7 mouse cellular contexts compared by ENCODE assay signal in the genomic region with DNA sequence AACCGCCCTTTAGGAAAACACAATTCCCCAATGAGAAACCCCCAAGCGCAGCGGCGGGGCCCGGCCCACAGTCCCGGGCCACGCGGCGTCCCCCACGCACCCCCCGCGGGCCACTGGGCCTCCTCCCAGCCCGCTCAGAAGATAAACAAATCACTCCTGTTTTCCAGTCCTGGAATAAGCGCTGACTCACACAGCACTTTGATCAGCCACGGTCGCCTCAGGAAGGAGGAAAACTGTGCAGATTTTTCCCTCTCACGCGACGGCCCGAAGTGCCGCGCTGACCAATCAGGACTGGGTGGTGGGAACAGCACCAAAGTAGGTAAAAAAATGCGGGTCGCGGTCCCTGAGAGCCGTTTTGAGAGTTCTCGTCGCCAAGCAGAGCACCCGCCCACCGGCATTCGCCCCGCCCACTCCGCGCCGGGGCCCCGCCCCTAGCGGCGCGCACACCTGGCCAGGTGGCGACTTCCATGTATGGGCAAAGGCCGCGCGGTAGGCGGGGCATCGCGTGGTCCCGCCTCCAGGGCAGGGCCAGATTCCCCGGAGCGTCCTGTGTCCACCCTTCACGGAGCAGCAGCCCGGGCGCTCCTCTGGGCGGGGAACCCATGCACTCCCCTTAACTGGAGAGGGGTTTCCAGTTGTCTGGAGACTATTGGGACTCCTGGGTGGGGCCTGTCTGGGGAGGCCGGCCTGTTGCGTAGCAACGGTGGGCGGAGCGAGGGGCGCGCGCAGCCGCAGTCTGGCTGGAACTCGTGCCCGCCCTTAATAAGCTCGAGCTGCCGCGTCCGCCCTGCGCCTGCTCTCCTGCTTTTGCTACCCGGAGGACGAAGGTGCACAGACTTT. TPM values are rescaled to one million over a fixed set of nuclear protein-coding genes. Genes with fewer than 3 reads are reported as not detected.
DNase-seq lines count a peak whose midpoint lies in the region; ATAC-seq lines count a peak whose summit lies in the region.

A gene (plus strand): TSS at position 561 of the 840 bp plus-strand sequence.

- no peaks in the 10 kb centered on the region for H3K36me3 ChIP-seq in embryonic facial prominence, embryonic 10.5 days (replicated peaks)
- H3K36me3 ChIP-seq in limb, embryonic 10.5 days, result no peaks in the 10 kb centered on the region
- no peaks in the 10 kb centered on the region for H3K36me3 ChIP-seq in midbrain, embryonic 13.5 days

- H3K9ac ChIP-seq in midbrain, embryonic 13.5 days (replicated peaks), result peak within 1 kb of the TSS; percentile 86

- H3K27me3 ChIP-seq in embryonic facial prominence, embryonic 10.5 days (replicated peaks; ENCODE audit: low read depth, poor library complexity, severe bottlenecking), result no peaks in the 10 kb centered on the region
- H3K27me3 ChIP-seq in limb, embryonic 10.5 days (ENCODE audit: low read depth, poor library complexity, severe bottlenecking), result no peaks in the 10 kb centered on the region
- no peaks in the 10 kb centered on the region for H3K27me3 ChIP-seq in midbrain, embryonic 13.5 days

- peak within 1 kb of the TSS; percentile 73 for H3K4me3 ChIP-seq in embryonic facial prominence, embryonic 10.5 days
- H3K4me3 ChIP-seq in limb, embryonic 10.5 days, result peak within 1 kb of the TSS; percentile 73
- peak within 1 kb of the TSS; percentile 71 for H3K4me3 ChIP-seq in midbrain, embryonic 13.5 days (replicated peaks)

- no peaks in the 10 kb centered on the region for H3K9me3 ChIP-seq in embryonic facial prominence, embryonic 10.5 days
- H3K9me3 ChIP-seq in limb, embryonic 10.5 days (replicated peaks), result no peaks in the 10 kb centered on the region
- no peaks in the 10 kb centered on the region for H3K9me3 ChIP-seq in midbrain, embryonic 13.5 days

- peak; percentile 99 for DNase-seq in adrenal gland, postnatal 10 days
- DNase-seq in embryonic facial prominence, embryonic 10.5 days (ENCODE audit: low spot score), result peak; percentile 98
- DNase-seq in kidney, adult 11 months, result peak; percentile 99
- peak; percentile 98 for DNase-seq in limb, embryonic 10.5 days (ENCODE audit: low spot score)
- peak; percentile 92 for DNase-seq in spleen, adult 12 weeks (ENCODE audit: low spot score)

- peak; percentile 74 for ATAC-seq in granulocyte monocyte progenitor cell, adult 5-6 weeks (replicated peaks; ENCODE audit: poor library complexity, severe bottlenecking)
- ATAC-seq in midbrain, embryonic 13.5 days, result peak; percentile 98

- peak within 1 kb of the TSS; percentile 94 for H3K27ac ChIP-seq in embryonic facial prominence, embryonic 10.5 days (replicated peaks)
- H3K27ac ChIP-seq in limb, embryonic 10.5 days, result peak within 1 kb of the TSS; percentile 98
- H3K27ac ChIP-seq in midbrain, embryonic 13.5 days, result peak within 1 kb of the TSS; percentile 97

- H3K4me2 ChIP-seq in midbrain, embryonic 13.5 days (replicated peaks), result peak within 1 kb of the TSS; percentile 70

- under 1% methylated on average over 71 of the region's 71 CpGs for WGBS in embryonic facial prominence, embryonic 10.5 days
- WGBS in limb, embryonic 10.5 days, result under 1% methylated on average over 71 of the region's 71 CpGs
- WGBS in midbrain, embryonic 13.5 days, result under 1% methylated on average over 71 of the region's 71 CpGs

- H3K4me1 ChIP-seq in embryonic facial prominence, embryonic 10.5 days, result peaks cover 35% of the 10 kb centered on the region
- H3K4me1 ChIP-seq in limb, embryonic 10.5 days, result peaks cover 31% of the 10 kb centered on the region
- peaks cover 41% of the 10 kb centered on the region for H3K4me1 ChIP-seq in midbrain, embryonic 13.5 days (replicated peaks)

RNA-seq across cellular contexts. Expression of the gene that starts here (rescaled TPM):
- total RNA-seq in adrenal gland, postnatal 10 days (2021), result 100 to 1,000 TPM; 175 to 191 TPM
- polyA plus RNA-seq in embryonic facial prominence, embryonic 10.5 days (2016; fragmentation: Nextera tagmentation; extraction: Ambion mirVana), result 331 and 339 TPM in 2 replicates
- 285 and 354 TPM in 2 replicates for total RNA-seq in granulocyte monocyte progenitor cell, adult 5-6 weeks (2014; fragmentation: Nextera tagmentation)
- 581 and 644 TPM in 2 replicates for total RNA-seq in granulocyte monocyte progenitor cell, adult 5-6 weeks (2017)
- 289 and 311 TPM in 2 replicates for polyA plus RNA-seq in limb, embryonic 10.5 days (2016; fragmentation: Nextera tagmentation; extraction: Ambion mirVana)
- polyA plus RNA-seq in midbrain, embryonic 13.5 days (2015; fragmentation: Nextera tagmentation; extraction: Ambion mirVana), result 396 and 425 TPM in 2 replicates

Comparison
In these comparisons a context has a peak if more than half of its experiments do, and no peak if none do; other contexts are left out.
1. Peak in every context shown above with its lines: DNase-seq, ATAC-seq, H3K4me3 ChIP-seq and H3K27ac ChIP-seq.